Mouse (Mus musculus): ENCODE measurements around the gene Rcsd1.

Rcsd1 gene

GRCm38 (mm10) chr1:165661725-165662124, 47.8 kb downstream of the Rcsd1 start:
- DNase-seq (ENCODE audit: low spot score), result no peak

- DNase-seq (ENCODE audit: low spot score), result no peak
These were observed 48.4 kb downstream of the Rcsd1 start for GRCm38 (mm10) chr1:165661191-165661590.

- DNase-seq (ENCODE audit: low spot score), result peak; percentile 86
These were observed 48.8 kb downstream of the Rcsd1 start for GRCm38 (mm10) chr1:165660774-165661173.

- peak; percentile 87 for DNase-seq (ENCODE audit: low spot score)
These were observed 51.0 kb downstream of the Rcsd1 start for GRCm38 (mm10) chr1:165658602-165659001.

- DNase-seq (ENCODE audit: low spot score), result no peak
These were observed 54.1 kb downstream of the Rcsd1 start for GRCm38 (mm10) chr1:165655482-165655881.

- peak; percentile 16 for DNase-seq (ENCODE audit: low spot score)
These were observed 54.5 kb downstream of the Rcsd1 start for GRCm38 (mm10) chr1:165655022-165655421.

- DNase-seq (ENCODE audit: low spot score), result peak; percentile 45
These were observed 56.3 kb downstream of the Rcsd1 start for GRCm38 (mm10) chr1:165653126-165653885.

GRCm38 (mm10) chr1:165652507-165652906, 57.0 kb downstream of the Rcsd1 start:
- DNase-seq (ENCODE audit: low spot score), result no peak

GRCm38 (mm10) chr1:165651158-165651557, 58.4 kb downstream of the Rcsd1 start:
- DNase-seq (ENCODE audit: low spot score), result no peak

- no peak for DNase-seq (ENCODE audit: low spot score)
These were observed 64.5 kb downstream of the Rcsd1 start for GRCm38 (mm10) chr1:165645102-165645501.

- DNase-seq (ENCODE audit: low spot score), result no peak
These were observed 65.8 kb downstream of the Rcsd1 start for GRCm38 (mm10) chr1:165643735-165644134.

GRCm38 (mm10) chr1:165642780-165643311, 66.7 kb downstream of the Rcsd1 start:
- DNase-seq (ENCODE audit: low spot score), result peak; percentile 85

- peak; percentile 88 for DNase-seq (ENCODE audit: low spot score)
These were observed 67.5 kb downstream of the Rcsd1 start for GRCm38 (mm10) chr1:165641786-165642771.

- peak; percentile 77 for DNase-seq (ENCODE audit: low spot score)
These were observed 68.2 kb downstream of the Rcsd1 start for GRCm38 (mm10) chr1:165641271-165641771.

- no peak for DNase-seq (ENCODE audit: low spot score)
These were observed 73.3 kb downstream of the Rcsd1 start for GRCm38 (mm10) chr1:165636289-165636688.

- peak; percentile 51 for DNase-seq (ENCODE audit: low spot score)
These were observed 74.3 kb downstream of the Rcsd1 start for GRCm38 (mm10) chr1:165635055-165635897.

- DNase-seq (ENCODE audit: low spot score), result peak; percentile 97
These were observed 75.2 kb downstream of the Rcsd1 start, which contains the start of gene Mpzl1 for GRCm38 (mm10) chr1:165634151-165634884. Mpzl1 (minus strand) TSS chr1:165634538.

GRCm38 (mm10) chr1:165633345-165633744, 76.2 kb downstream of the Rcsd1 start:
- no peak for DNase-seq (ENCODE audit: low spot score)

GRCm38 (mm10) chr1:165631136-165631535, 78.4 kb downstream of the Rcsd1 start:
- no peak for DNase-seq (ENCODE audit: low spot score)

GRCm38 (mm10) chr1:165629975-165630374, 79.6 kb downstream of the Rcsd1 start:
- no peak for DNase-seq (ENCODE audit: low spot score)

GRCm38 (mm10) chr1:165628603-165629002, 81.0 kb downstream of the Rcsd1 start:
- DNase-seq (ENCODE audit: low spot score), result no peak

Data from embryo, embryonic 10 days (tissue).